8 mouse cellular contexts compared by ENCODE assay signal in the genomic region with DNA sequence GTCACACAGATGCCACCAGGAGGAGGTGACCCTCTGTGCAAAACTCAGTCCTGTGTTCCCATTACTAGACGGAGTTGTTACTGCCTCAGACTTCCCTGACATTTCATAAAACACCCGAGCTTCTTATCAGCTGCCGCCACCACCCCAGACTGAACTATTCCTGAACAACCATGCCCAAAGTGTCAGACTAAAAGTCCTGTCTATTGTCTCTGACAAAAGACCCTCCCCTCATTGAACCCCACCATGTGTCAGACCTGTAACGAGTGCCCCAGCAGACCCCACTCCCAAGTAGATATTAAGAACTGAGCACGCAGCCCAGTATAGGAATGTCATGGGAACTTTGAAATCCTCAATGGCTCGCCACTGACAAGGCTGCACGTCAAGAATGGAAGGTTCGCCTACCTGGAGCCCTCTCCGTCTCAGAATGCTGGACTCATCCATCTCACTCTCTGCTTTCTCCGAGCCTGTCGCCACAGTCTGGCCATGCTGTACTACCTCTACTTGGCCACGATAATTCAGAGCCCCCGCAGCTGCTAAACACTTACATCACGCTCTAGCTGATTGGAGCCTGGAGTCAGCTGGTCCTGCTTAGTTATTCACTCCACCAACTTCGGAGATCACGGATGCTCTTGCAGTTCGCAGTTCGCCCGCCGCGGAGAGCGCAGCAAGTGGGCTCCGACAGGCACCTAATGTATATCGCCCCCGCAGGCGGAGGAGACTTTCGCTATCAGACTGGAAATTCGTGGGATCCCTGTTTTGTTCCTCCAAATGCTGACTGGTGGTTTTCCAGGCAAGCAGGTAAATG.
DNase-seq lines count a peak whose midpoint lies in the region; ATAC-seq and TF ChIP-seq lines count a peak whose summit lies in the region.

No protein-coding gene starts in this region.

- H3K9me3 ChIP-seq in embryonic facial prominence, embryonic 10.5 days = no peaks in the 10 kb centered on the region
- H3K9me3 ChIP-seq in intestine, postnatal 0 days (ENCODE audit: control insufficient read depth) = no peaks in the 10 kb centered on the region

- peak; percentile 91 for DNase-seq in brain, embryonic 14.5 days (ENCODE audit: low read depth)
- DNase-seq in embryonic facial prominence, embryonic 10.5 days (ENCODE audit: low spot score) = peak; percentile 79
- peak; percentile 63 to 75 for DNase-seq in heart, adult 18-20 months
- peak; percentile 81 to 90 for DNase-seq in left cerebral cortex, postnatal 14 days (ENCODE audit: low spot score in 2 of 2)
- peak; percentile 81 to 86 for DNase-seq in right cerebral cortex, postnatal 36 days (ENCODE audit: low spot score in 2 of 2)
- no peak for DNase-seq in ovary, adult 18-20 months (ENCODE audit: low spot score)

- H3K27ac ChIP-seq in embryonic facial prominence, embryonic 10.5 days (replicated peaks) = no peak overlapping the region; the same call in 1 of the 2 replicates
- no peak overlapping the region for H3K27ac ChIP-seq in intestine, postnatal 0 days (ENCODE audit: low read depth, low read length)

- H3K36me3 ChIP-seq in embryonic facial prominence, embryonic 10.5 days (replicated peaks) = no peaks in the 10 kb centered on the region
- no peaks in the 10 kb centered on the region for H3K36me3 ChIP-seq in intestine, postnatal 0 days (ENCODE audit: control insufficient read depth, insufficient read depth)

- peaks cover 9% of the 10 kb centered on the region for H3K4me1 ChIP-seq in embryonic facial prominence, embryonic 10.5 days
- no peaks in the 10 kb centered on the region for H3K4me1 ChIP-seq in intestine, postnatal 0 days (replicated peaks; ENCODE audit: control insufficient read depth, insufficient read depth, low read length)

- H3K4me3 ChIP-seq in embryonic facial prominence, embryonic 10.5 days = peak overlapping the region; percentile 57
- H3K4me3 ChIP-seq in intestine, postnatal 0 days (ENCODE audit: low read depth, low read length) = peak overlapping the region; percentile 49

- peak; percentile 43; the same call in 1 of the 2 replicates for TF ChIP-seq CTCF in brain, embryonic 14.5 days (IDR thresholded peaks at IDR 0.05; ENCODE audit: borderline replicate concordance, extremely low read depth, insufficient read depth, insufficient read length)
- peak; percentile 53 for TF ChIP-seq CTCF in intestine, postnatal 0 days (IDR thresholded peaks at IDR 0.05; ENCODE audit: low read depth)

- WGBS in embryonic facial prominence, embryonic 10.5 days = 8% methylated on average over 28 of the region's 28 CpGs
- WGBS in intestine, postnatal 0 days = 4% methylated on average over 28 of the region's 28 CpGs

- intact Hi-C loops in left cerebral cortex, postnatal 14 days (cut with DNase I) = no loop called here

- TF ChIP-seq POLR2A in brain, embryonic 14.5 days (IDR thresholded peaks at IDR 0.05; ENCODE audit: borderline replicate concordance, extremely low read depth, insufficient read depth, insufficient read length, poor library complexity, severe bottlenecking) = no peak

- H3K27me3 ChIP-seq in embryonic facial prominence, embryonic 10.5 days (replicated peaks; ENCODE audit: low read depth, poor library complexity, severe bottlenecking) = peaks cover 26% of the 10 kb centered on the region
- peaks cover 8% of the 10 kb centered on the region; the same call in 1 of the 2 replicates for H3K27me3 ChIP-seq in intestine, postnatal 0 days (replicated peaks; ENCODE audit: control insufficient read depth, insufficient read depth, low read length)

- 0 out of 2 replicates have a peak, but pooled peaks have one; percentile 33 for ATAC-seq in intestine, postnatal 0 days
- peak; percentile 21; the same call in 1 of the 2 replicates for ATAC-seq in megakaryocyte, adult 5-6 weeks (ENCODE audit: poor library complexity, severe bottlenecking)

- peak overlapping the region; percentile 26 for H3K9ac ChIP-seq in intestine, postnatal 0 days (ENCODE audit: low read depth, low read length)

- H3K4me2 ChIP-seq in intestine, postnatal 0 days (replicated peaks; ENCODE audit: low read depth) = peak overlapping the region; percentile 75
